Mouse (Mus musculus) liver, postnatal 0 days (tissue): ENCODE data around the gene Dhx9.
"Not testable (repeated sequence)": the region's sequence is repeated elsewhere in the genome, so short reads cannot be mapped to it uniquely, and the experiment has no call there.

Experiments used
- CTCF ChIP-seq: sonication (generic); IDR thresholded peaks from 2 replicates; pipeline ENCODE4 v1.5.1; 2016; ENCODE audit warnings: antibody characterized with exemption, low read depth
- EP300 ChIP-seq: IDR thresholded peaks from 2 replicates; pipeline ENCODE4 v1.6.1; 2016; ENCODE audit warnings: antibody characterized with exemption, low read depth, mild to moderate bottlenecking

DNA sequence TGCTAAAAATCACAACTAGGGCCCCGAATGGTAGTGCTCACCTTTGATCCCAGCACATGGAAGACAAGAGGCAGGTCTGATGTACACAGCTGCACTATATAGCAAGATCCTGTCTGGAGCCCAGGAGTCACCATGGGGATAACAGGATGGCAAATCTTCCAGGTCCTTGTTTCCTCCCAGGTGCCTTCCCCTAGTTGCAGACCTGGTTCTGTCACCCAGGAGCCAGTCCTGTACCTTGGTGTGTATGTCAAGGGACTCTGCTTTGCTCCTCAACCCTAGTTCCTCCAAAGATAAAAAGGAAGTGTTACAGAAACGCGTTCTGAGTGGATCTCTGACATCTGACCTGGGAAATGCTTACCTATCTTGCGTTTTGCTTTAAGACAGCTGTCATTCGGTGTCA, 79.2 kb downstream of the Dhx9 start:
- not testable (repeated sequence) for TF ChIP-seq CTCF, EP300
